Mouse (Mus musculus): ENCODE data around the gene Tesc. TPM values are rescaled to one million over a fixed set of nuclear protein-coding genes. Genes with fewer than 3 reads are reported as not detected.

The Tesc gene
- polyA plus RNA-seq, 1 experiment from 2014 or later: 9.8 TPM

GRCm38 (mm10) chr5:118057508-118058111, 30.1 kb downstream of the Tesc start:
- Histone ChIP-seq H3K4me1 (ENCODE audit: control insufficient read depth, insufficient read depth, low read length) (peaks cover 26% of the 10 kb centered on the region), H3K27ac (ENCODE audit: low read length) (peak overlapping the region; percentile 80), H3K36me3 (ENCODE audit: control insufficient read depth, insufficient read depth) (no peaks in the 10 kb centered on the region; the same call in 1 of the 2 replicates), H3K4me2 (ENCODE audit: low read depth, low read length) (no peak overlapping the region), H3K9ac (ENCODE audit: low read length) (no peak overlapping the region), H3K9me3 (replicated peaks; ENCODE audit: control insufficient read depth, low read length) (no peaks in the 10 kb centered on the region), H3K4me3 (ENCODE audit: low read length) (no peak overlapping the region), H3K27me3 (ENCODE audit: control insufficient read depth, insufficient read depth, low read length) (no peaks in the 10 kb centered on the region)
- ATAC-seq (replicated peaks; ENCODE audit: extremely low read depth, insufficient read depth, low FRiP score): peak; percentile 90
- WGBS: 30% methylated on average over 8 of the region's 8 CpGs

DNA sequence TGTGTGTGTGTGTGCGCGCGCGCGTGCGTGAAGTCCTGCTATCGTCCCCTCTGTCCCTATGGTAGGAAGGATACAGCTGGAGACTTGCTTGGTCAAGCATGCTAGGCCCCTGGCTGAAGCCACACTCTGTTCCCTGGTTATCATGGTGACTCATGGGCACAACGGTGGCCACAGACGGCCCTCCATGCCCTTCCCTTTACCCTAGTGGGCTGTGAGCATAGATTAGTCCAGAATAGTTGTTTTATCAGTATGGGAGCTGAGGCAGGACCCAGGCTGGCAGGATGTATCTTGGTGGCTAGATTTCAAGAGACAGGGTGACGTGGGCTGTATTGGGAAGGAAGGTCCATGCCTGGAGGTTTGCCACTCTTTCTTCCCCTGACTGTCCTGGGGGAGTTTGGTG, 31.3 kb downstream of the Tesc start:
- no peaks in the 10 kb centered on the region for H3K9me3 ChIP-seq (replicated peaks; ENCODE audit: control insufficient read depth, low read length)
- no peak overlapping the region for H3K4me2 ChIP-seq (ENCODE audit: low read depth, low read length)
- WGBS: 66% methylated on average over 10 of the region's 10 CpGs
- no peaks in the 10 kb centered on the region; the same call in 1 of the 2 replicates for H3K36me3 ChIP-seq (ENCODE audit: control insufficient read depth, insufficient read depth)
- no peaks in the 10 kb centered on the region for H3K27me3 ChIP-seq (ENCODE audit: control insufficient read depth, insufficient read depth, low read length)
- ATAC-seq (replicated peaks; ENCODE audit: extremely low read depth, insufficient read depth, low FRiP score): no peak
- peak overlapping the region; percentile 80 for H3K27ac ChIP-seq (ENCODE audit: low read length)
- no peak overlapping the region for H3K4me3 ChIP-seq (ENCODE audit: low read length)
- no peak overlapping the region for H3K9ac ChIP-seq (ENCODE audit: low read length)
- H3K4me1 ChIP-seq (ENCODE audit: control insufficient read depth, insufficient read depth, low read length): peaks cover 26% of the 10 kb centered on the region

GRCm38 (mm10) chr5:118059646-118060045, 32.1 kb downstream of the Tesc start:
- H3K36me3 ChIP-seq (ENCODE audit: control insufficient read depth, insufficient read depth): no peaks in the 10 kb centered on the region; the same call in 1 of the 2 replicates
- H3K27ac ChIP-seq (ENCODE audit: low read length): no peak overlapping the region
- no peak for ATAC-seq (replicated peaks; ENCODE audit: extremely low read depth, insufficient read depth, low FRiP score)
- WGBS: 84% methylated on average over 9 of the region's 9 CpGs
- no peaks in the 10 kb centered on the region for H3K9me3 ChIP-seq (replicated peaks; ENCODE audit: control insufficient read depth, low read length)
- H3K27me3 ChIP-seq (ENCODE audit: control insufficient read depth, insufficient read depth, low read length): no peaks in the 10 kb centered on the region
- H3K4me1 ChIP-seq (ENCODE audit: control insufficient read depth, insufficient read depth, low read length): peaks cover 26% of the 10 kb centered on the region
- no peak overlapping the region for H3K4me2 ChIP-seq (ENCODE audit: low read depth, low read length)
- H3K4me3 ChIP-seq (ENCODE audit: low read length): no peak overlapping the region
- no peak overlapping the region for H3K9ac ChIP-seq (ENCODE audit: low read length)

DNA sequence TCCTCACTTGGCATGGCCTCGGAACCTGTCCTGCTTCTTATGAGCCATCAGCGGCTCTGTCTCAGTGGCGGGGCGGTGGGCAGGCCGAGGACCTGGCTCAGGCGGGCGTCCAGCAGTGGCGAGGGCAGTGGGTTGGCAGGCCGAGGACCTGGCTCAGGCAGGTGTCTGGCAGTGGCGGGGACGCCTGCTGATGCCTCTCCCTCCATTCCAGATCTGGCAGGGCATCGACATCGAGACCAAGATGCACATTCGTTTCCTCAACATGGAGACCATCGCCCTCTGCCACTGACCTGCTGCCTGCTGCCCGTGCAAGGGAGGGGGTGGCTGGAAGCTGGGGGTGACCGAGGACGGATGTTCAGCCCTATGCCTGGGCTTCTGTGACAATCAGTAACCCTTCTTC, 33.8 kb downstream of the Tesc start:
- 92% methylated on average over 18 of the region's 18 CpGs for WGBS
- no peak for ATAC-seq (replicated peaks; ENCODE audit: extremely low read depth, insufficient read depth, low FRiP score)
- Histone ChIP-seq H3K27ac (ENCODE audit: low read length) (no peak overlapping the region), H3K9me3 (replicated peaks; ENCODE audit: control insufficient read depth, low read length) (no peaks in the 10 kb centered on the region), H3K27me3 (ENCODE audit: control insufficient read depth, insufficient read depth, low read length) (no peaks in the 10 kb centered on the region), H3K4me3 (ENCODE audit: low read length) (no peak overlapping the region), H3K4me2 (ENCODE audit: low read depth, low read length) (no peak overlapping the region), H3K4me1 (ENCODE audit: control insufficient read depth, insufficient read depth, low read length) (peaks cover 30% of the 10 kb centered on the region), H3K9ac (ENCODE audit: low read length) (no peak overlapping the region), H3K36me3 (ENCODE audit: control insufficient read depth, insufficient read depth) (no peaks in the 10 kb centered on the region; the same call in 1 of the 2 replicates)

DNA sequence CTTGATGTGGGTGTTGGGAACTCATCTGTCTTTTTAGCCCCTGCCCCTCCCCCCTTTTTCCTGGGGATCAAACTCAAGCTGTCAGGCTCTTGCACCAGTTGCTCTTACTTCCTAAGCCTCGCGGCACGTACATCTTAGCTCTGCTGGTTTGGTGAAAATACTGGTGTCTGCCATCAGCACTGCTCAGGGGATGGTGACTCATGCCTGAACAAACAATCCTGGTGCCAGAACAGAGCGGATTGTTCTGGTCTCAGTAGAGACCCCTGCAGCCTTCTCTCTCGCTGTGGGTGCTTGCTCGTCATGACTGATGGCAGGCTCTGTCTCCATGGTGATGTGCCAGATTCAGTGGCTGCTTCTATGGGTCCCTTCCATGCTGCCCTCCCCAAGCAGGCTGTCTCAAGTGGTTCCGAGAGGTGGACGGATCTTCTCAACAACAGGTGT, 35.7 kb downstream of the Tesc start:
- H3K9ac ChIP-seq (ENCODE audit: low read length): no peak overlapping the region
- no peak for ATAC-seq (replicated peaks; ENCODE audit: extremely low read depth, insufficient read depth, low FRiP score)
- H3K27ac ChIP-seq (ENCODE audit: low read length): no peak overlapping the region
- no peak overlapping the region for H3K4me3 ChIP-seq (ENCODE audit: low read length)
- no peaks in the 10 kb centered on the region; the same call in 1 of the 2 replicates for H3K36me3 ChIP-seq (ENCODE audit: control insufficient read depth, insufficient read depth)
- H3K9me3 ChIP-seq (replicated peaks; ENCODE audit: control insufficient read depth, low read length): no peaks in the 10 kb centered on the region
- peaks cover 24% of the 10 kb centered on the region for H3K4me1 ChIP-seq (ENCODE audit: control insufficient read depth, insufficient read depth, low read length)
- 78% methylated on average over 8 of the region's 8 CpGs for WGBS
- H3K27me3 ChIP-seq (ENCODE audit: control insufficient read depth, insufficient read depth, low read length): no peaks in the 10 kb centered on the region
- no peak overlapping the region for H3K4me2 ChIP-seq (ENCODE audit: low read depth, low read length)

DNA sequence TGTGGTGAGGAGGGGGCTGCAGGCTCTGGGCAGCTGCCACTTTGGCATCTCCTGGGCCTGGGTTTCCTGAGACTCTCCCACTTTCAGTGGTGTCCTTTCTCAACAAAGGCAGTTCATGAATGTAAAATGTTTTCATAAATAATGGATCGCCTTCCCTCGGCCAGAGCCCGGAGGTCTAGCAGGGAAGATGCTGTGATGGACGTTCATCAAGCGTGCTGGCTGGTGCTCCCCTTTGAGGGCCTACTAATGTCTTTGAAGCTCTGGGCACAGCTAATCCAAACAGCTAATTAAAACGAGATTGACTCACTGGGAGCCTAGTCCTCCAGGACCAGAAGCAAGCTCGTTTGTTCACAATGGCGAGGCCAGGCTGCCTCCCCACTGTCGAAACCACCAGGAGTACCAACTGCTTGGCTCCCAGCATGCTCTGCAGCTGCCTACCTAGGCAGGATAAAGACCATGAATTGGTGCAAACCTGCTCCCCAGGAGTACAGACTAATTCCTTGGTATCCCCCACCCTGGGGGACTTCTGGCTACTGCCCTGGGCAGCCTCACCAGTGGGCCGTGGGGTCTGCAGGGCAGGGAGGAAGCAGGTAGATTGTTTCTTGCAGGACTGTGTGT, 36.9 kb downstream of the Tesc start:
- Histone ChIP-seq H3K9me3 (replicated peaks; ENCODE audit: control insufficient read depth, low read length) (no peaks in the 10 kb centered on the region), H3K9ac (ENCODE audit: low read length) (no peak overlapping the region), H3K36me3 (ENCODE audit: control insufficient read depth, insufficient read depth) (no peaks in the 10 kb centered on the region; the same call in 1 of the 2 replicates), H3K4me2 (ENCODE audit: low read depth, low read length) (no peak overlapping the region), H3K27ac (ENCODE audit: low read length) (no peak overlapping the region), H3K4me1 (ENCODE audit: control insufficient read depth, insufficient read depth, low read length) (peaks cover 22% of the 10 kb centered on the region), H3K27me3 (ENCODE audit: control insufficient read depth, insufficient read depth, low read length) (no peaks in the 10 kb centered on the region), H3K4me3 (ENCODE audit: low read length) (no peak overlapping the region)
- 75% methylated on average over 10 of the region's 10 CpGs for WGBS
- ATAC-seq (replicated peaks; ENCODE audit: extremely low read depth, insufficient read depth, low FRiP score): no peak

- Histone ChIP-seq H3K27ac (ENCODE audit: low read length) (peak overlapping the region; percentile 27; the same call in 1 of the 2 replicates), H3K27me3 (ENCODE audit: control insufficient read depth, insufficient read depth, low read length) (no peaks in the 10 kb centered on the region), H3K4me2 (ENCODE audit: low read depth, low read length) (no peak overlapping the region), H3K9ac (ENCODE audit: low read length) (no peak overlapping the region), H3K36me3 (ENCODE audit: control insufficient read depth, insufficient read depth) (peaks cover 4% of the 10 kb centered on the region), H3K9me3 (replicated peaks; ENCODE audit: control insufficient read depth, low read length) (no peaks in the 10 kb centered on the region), H3K4me3 (ENCODE audit: low read length) (no peak overlapping the region), H3K4me1 (ENCODE audit: control insufficient read depth, insufficient read depth, low read length) (peaks cover 22% of the 10 kb centered on the region)
- 79% methylated on average over 19 of the region's 19 CpGs for WGBS
- ATAC-seq (replicated peaks; ENCODE audit: extremely low read depth, insufficient read depth, low FRiP score): no peak
Observed at GRCm38 (mm10) chr5:118065516-118066255, 38.1 kb downstream of the Tesc start.

- Histone ChIP-seq H3K4me1 (ENCODE audit: control insufficient read depth, insufficient read depth, low read length) (peaks cover 22% of the 10 kb centered on the region), H3K27ac (ENCODE audit: low read length) (no peak overlapping the region), H3K9me3 (replicated peaks; ENCODE audit: control insufficient read depth, low read length) (no peaks in the 10 kb centered on the region), H3K4me3 (ENCODE audit: low read length) (no peak overlapping the region), H3K9ac (ENCODE audit: low read length) (no peak overlapping the region), H3K4me2 (ENCODE audit: low read depth, low read length) (no peak overlapping the region), H3K36me3 (ENCODE audit: control insufficient read depth, insufficient read depth) (peaks cover 4% of the 10 kb centered on the region; the same call in 1 of the 2 replicates), H3K27me3 (ENCODE audit: control insufficient read depth, insufficient read depth, low read length) (no peaks in the 10 kb centered on the region)
- WGBS: 67% methylated on average over 5 of the region's 5 CpGs
- no peak for ATAC-seq (replicated peaks; ENCODE audit: extremely low read depth, insufficient read depth, low FRiP score)
Observed at GRCm38 (mm10) chr5:118066828-118067227, 39.3 kb downstream of the Tesc start.

- H3K27ac ChIP-seq (ENCODE audit: low read length): no peak overlapping the region
- H3K4me3 ChIP-seq (ENCODE audit: low read length): no peak overlapping the region
- H3K4me2 ChIP-seq (ENCODE audit: low read depth, low read length): no peak overlapping the region
- peaks cover 22% of the 10 kb centered on the region for H3K4me1 ChIP-seq (ENCODE audit: control insufficient read depth, insufficient read depth, low read length)
- peaks cover 4% of the 10 kb centered on the region; the same call in 1 of the 2 replicates for H3K36me3 ChIP-seq (ENCODE audit: control insufficient read depth, insufficient read depth)
- ATAC-seq (replicated peaks; ENCODE audit: extremely low read depth, insufficient read depth, low FRiP score): no peak
- no peaks in the 10 kb centered on the region for H3K9me3 ChIP-seq (replicated peaks; ENCODE audit: control insufficient read depth, low read length)
- no peaks in the 10 kb centered on the region for H3K27me3 ChIP-seq (ENCODE audit: control insufficient read depth, insufficient read depth, low read length)
- no peak overlapping the region for H3K9ac ChIP-seq (ENCODE audit: low read length)
- WGBS: 48% methylated on average over 4 of the region's 4 CpGs
Observed at GRCm38 (mm10) chr5:118067572-118067971, 40.0 kb downstream of the Tesc start.
